Comparison of ENCODE assay signal across 8 mouse cellular contexts in the genomic region with DNA sequence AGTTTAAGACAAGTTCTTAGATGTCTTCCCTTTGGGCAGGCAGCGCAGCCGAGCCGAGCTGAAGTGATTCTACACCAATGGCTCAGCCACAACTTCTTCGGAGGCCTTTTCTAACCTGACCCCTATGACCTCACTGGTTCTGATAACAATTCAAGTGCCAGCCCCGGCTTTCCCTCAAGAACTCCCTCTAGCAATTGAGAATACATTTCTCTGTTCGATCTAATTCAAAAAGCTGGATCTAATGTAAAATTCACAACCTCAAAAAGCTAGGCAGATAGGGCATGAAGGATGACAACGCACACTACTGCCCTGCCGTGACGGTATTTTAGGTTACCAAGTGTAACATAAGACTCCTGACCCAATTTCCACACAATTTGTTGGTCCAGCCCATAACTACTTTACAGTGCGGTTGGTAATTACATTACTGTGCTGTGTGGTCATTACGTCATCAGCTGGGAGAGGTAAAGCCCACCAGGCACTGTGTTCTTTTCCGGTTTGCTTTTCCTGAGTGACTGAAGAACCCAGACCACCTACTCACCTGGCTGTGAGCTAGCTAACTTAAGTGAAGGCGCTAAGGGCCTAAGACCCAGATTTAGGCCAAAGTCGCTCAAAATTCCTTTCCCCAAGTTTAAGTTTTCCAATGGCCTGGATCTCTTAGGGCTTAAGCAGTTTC. TPM values are rescaled to one million over a fixed set of nuclear protein-coding genes. Genes with fewer than 3 reads are reported as not detected.
DNase-seq lines count a peak whose midpoint lies in the region; ATAC-seq and TF ChIP-seq lines count a peak whose summit lies in the region.

No protein-coding gene starts in this region.

- peak overlapping the region; percentile 86 for H3K4me2 ChIP-seq in hindbrain, embryonic 11.5 days (replicated peaks; ENCODE audit: low read depth, low read length)
- peak overlapping the region; percentile 99 for H3K4me2 ChIP-seq in midbrain, embryonic 14.5 days (ENCODE audit: low read length)

- no peak for ATAC-seq in cerebellum, adult (ENCODE audit: insufficient number of reproducible peaks, low FRiP score, low TSS enrichment)
- no peak for ATAC-seq in hindbrain, embryonic 11.5 days (ENCODE audit: low FRiP score)
- ATAC-seq in midbrain, embryonic 14.5 days (ENCODE audit: low FRiP score, low TSS enrichment), result no peak

- no peaks in the 10 kb centered on the region for H3K36me3 ChIP-seq in hindbrain, embryonic 11.5 days (ENCODE audit: control insufficient read depth, insufficient read depth, low read length)
- H3K36me3 ChIP-seq in midbrain, embryonic 14.5 days (ENCODE audit: control insufficient read depth, insufficient read depth, low read length), result no peaks in the 10 kb centered on the region

- H3K27ac ChIP-seq in cerebellum, adult 2 months (ENCODE audit: insufficient read depth, low read length), result no peak overlapping the region
- H3K27ac ChIP-seq in brown adipose tissue, adult 24 weeks (replicated peaks; ENCODE audit: low read depth, low read length), result peak overlapping the region; percentile 77
- no peak overlapping the region for H3K27ac ChIP-seq in hindbrain, embryonic 11.5 days (ENCODE audit: low read depth, low read length)
- no peak overlapping the region for H3K27ac ChIP-seq in midbrain, embryonic 14.5 days (replicated peaks; ENCODE audit: low read depth, low read length)

- peaks cover 2% of the 10 kb centered on the region; the same call in 1 of the 2 replicates for H3K27me3 ChIP-seq in cerebellum, adult 2 months (ENCODE audit: control insufficient read depth, insufficient read depth, low read length)
- H3K27me3 ChIP-seq in hindbrain, embryonic 11.5 days (ENCODE audit: control insufficient read depth, insufficient read depth, low read length), result no peaks in the 10 kb centered on the region
- H3K27me3 ChIP-seq in midbrain, embryonic 14.5 days (ENCODE audit: control insufficient read depth, insufficient read depth, low read length), result no peaks in the 10 kb centered on the region; the same call in 1 of the 2 replicates

- no peak overlapping the region for H3K9ac ChIP-seq in hindbrain, embryonic 11.5 days (ENCODE audit: low read depth, low read length)
- no peak overlapping the region for H3K9ac ChIP-seq in midbrain, embryonic 14.5 days (replicated peaks; ENCODE audit: low read length)

- no peak for DNase-seq in cerebellum, adult 2 months
- no peak for DNase-seq in hindbrain, embryonic 11.5 days (ENCODE audit: low spot score)
- no peak for DNase-seq in midbrain, embryonic 14.5 days
- DNase-seq in left cerebral cortex, adult 18-20 months (ENCODE audit: low spot score in 2 of 2), result no peak
- DNase-seq in gastrocnemius, postnatal 25 days, result no peak
- no peak for DNase-seq in layer of hippocampus, adult 11-12 months (ENCODE audit: low spot score)

- no peak for TF ChIP-seq CTCF in cerebellum, adult 2 months (IDR thresholded peaks at IDR 0.05; ENCODE audit: borderline replicate concordance, insufficient read depth, low read depth, low read length)

- no peak for TF ChIP-seq POLR2A in cerebellum, adult 2 months (IDR thresholded peaks at IDR 0.05; ENCODE audit: borderline replicate concordance, insufficient read depth, low read length)

- WGBS in cerebellum, adult 2 months, result 81% methylated on average over 14 of the region's 14 CpGs
- 41% methylated on average over 14 of the region's 14 CpGs for WGBS in hindbrain, embryonic 11.5 days
- 49% methylated on average over 14 of the region's 14 CpGs for WGBS in midbrain, embryonic 14.5 days

- peak overlapping the region; percentile 10 for H3K4me3 ChIP-seq in cerebellum, adult 2 months (replicated peaks; ENCODE audit: insufficient read depth, low read depth, low read length)
- H3K4me3 ChIP-seq in brown adipose tissue, adult 24 weeks (ENCODE audit: insufficient read depth, low read depth, low read length), result peak overlapping the region; percentile 81
- H3K4me3 ChIP-seq in hindbrain, embryonic 11.5 days (ENCODE audit: low read depth, low read length), result peak overlapping the region; percentile 82
- peak overlapping the region; percentile 68 for H3K4me3 ChIP-seq in midbrain, embryonic 14.5 days (replicated peaks; ENCODE audit: low read depth, low read length)

- no peaks in the 10 kb centered on the region for H3K9me3 ChIP-seq in hindbrain, embryonic 11.5 days (ENCODE audit: control insufficient read depth, low read length)
- H3K9me3 ChIP-seq in midbrain, embryonic 14.5 days (ENCODE audit: control insufficient read depth, low read length), result no peaks in the 10 kb centered on the region

- no peaks in the 10 kb centered on the region for H3K4me1 ChIP-seq in cerebellum, adult 2 months (ENCODE audit: control insufficient read depth, insufficient read depth, low read length)
- peaks cover 9% of the 10 kb centered on the region for H3K4me1 ChIP-seq in brown adipose tissue, adult 24 weeks (ENCODE audit: control insufficient read depth, insufficient read depth, insufficient read length, low read length)
- H3K4me1 ChIP-seq in hindbrain, embryonic 11.5 days (replicated peaks; ENCODE audit: control insufficient read depth, insufficient read depth, low read length), result peaks cover 3% of the 10 kb centered on the region; the same call in 1 of the 2 replicates
- no peaks in the 10 kb centered on the region for H3K4me1 ChIP-seq in midbrain, embryonic 14.5 days (ENCODE audit: control insufficient read depth, insufficient read depth, low read length)

RNA-seq across cellular contexts. Expression of a gene that starts 1.7 kb away (rescaled TPM):
- polyA plus RNA-seq in cerebellum, adult 2 months (2012; rRNA removed), result 10.0 and 10.6 TPM in 2 replicates
- 27.8 and 28.3 TPM in 2 replicates for polyA plus RNA-seq in brown adipose tissue, adult 24 weeks (2012; ENCODE audit: insufficient read depth, insufficient read length, missing spikeins)
- 10.0 and 15.6 TPM in 2 replicates for polyA plus RNA-seq in hindbrain, embryonic 11.5 days (2014; fragmentation: Nextera tagmentation; extraction: Ambion mirVana)
- 7.2 TPM in 2 replicates for polyA plus RNA-seq in midbrain, embryonic 14.5 days (2014; fragmentation: Nextera tagmentation; extraction: Ambion mirVana)
- total RNA-seq in left cerebral cortex, adult 18-20 months (2021), result 10 to 100 TPM; 12.1 to 12.5 TPM
- 10 to 100 TPM; 28.3 to 33.1 TPM for total RNA-seq in gastrocnemius, postnatal 25 days (2021)

Comparison
In these comparisons a context has a peak if more than half of its experiments do, and no peak if none do; other contexts are left out.
1. H3K4me3 ChIP-seq: peak in every context shown above with its lines; median percentile 82 in hindbrain, embryonic 11.5 days; 81 in brown adipose tissue, adult 24 weeks; 68 in midbrain, embryonic 14.5 days; 10 in cerebellum, adult 2 months.